Mouse (Mus musculus): ENCODE data around the gene Nkd2. TPM values are rescaled to one million over a fixed set of nuclear protein-coding genes. Genes with fewer than 3 reads are reported as not detected.

Nkd2 gene
- polyA plus RNA-seq, 2 experiments: 34.8 to 50.3 TPM

DNA sequence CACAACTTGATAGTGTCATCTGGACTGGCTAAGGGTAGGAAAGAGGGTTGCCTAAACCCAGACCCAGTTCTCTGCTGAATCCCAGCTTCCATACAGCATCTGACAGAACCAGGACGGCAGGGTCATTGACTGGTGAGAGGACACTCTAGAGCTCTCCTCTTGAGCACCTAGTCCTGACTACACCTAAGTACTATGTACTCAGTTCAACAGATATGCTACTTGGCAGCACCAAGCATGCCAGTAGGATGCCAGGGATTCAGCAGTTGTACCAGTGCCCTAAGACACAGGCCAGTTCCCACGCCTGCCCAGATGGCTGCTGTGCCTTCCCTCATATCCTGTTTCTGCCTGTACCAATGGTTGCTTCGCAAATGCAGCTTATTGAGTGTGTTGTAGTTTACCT, 34.5 kb downstream of the Nkd2 start:
- Histone ChIP-seq H3K27me3 (ENCODE audit: control insufficient read depth, insufficient read depth, low read length) (no peaks in the 10 kb centered on the region), H3K27ac (replicated peaks; ENCODE audit: low read depth, low read length) (no peak overlapping the region), H3K4me2 (replicated peaks; ENCODE audit: low read depth, low read length, severe bottlenecking) (no peak overlapping the region), H3K4me1 (ENCODE audit: control insufficient read depth, insufficient read depth, low read length) (no peaks in the 10 kb centered on the region), H3K36me3 (ENCODE audit: control insufficient read depth, insufficient read depth, low read length) (peaks cover 85% of the 10 kb centered on the region), H3K4me3 (replicated peaks; ENCODE audit: low read length) (no peak overlapping the region), H3K9ac (ENCODE audit: low read depth, low read length, severe bottlenecking) (no peak overlapping the region), H3K9me3 (ENCODE audit: control insufficient read depth, low read length) (no peaks in the 10 kb centered on the region)
- no peak for TF ChIP-seq POLR2A (IDR thresholded peaks at IDR 0.05; ENCODE audit: borderline replicate concordance, extremely low read depth, insufficient read depth, insufficient read length)
- WGBS: 89% methylated on average over 3 of the region's 3 CpGs
- no peak for DNase-seq (ENCODE audit: low spot score)
- no peak for ATAC-seq (ENCODE audit: low FRiP score, low read depth)

DNA sequence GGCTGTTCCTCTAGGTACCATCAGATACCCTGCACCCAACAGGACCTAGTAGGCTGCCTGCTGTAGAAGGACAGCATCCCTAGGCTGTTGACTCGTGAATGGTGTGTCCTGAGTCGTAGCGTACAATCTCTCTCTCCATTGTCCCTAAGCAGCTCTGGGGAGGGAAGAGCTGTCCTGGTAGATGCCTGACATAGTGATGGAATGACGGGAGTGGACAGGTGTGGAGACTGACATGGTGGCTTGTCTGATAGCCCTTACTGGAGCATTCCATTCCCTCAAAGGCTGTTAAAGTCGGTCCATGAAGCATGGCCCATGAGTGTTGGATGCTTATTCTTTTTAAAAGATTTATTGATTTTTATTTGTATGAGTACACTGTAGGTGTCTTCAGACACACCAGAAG, 42.5 kb downstream of the Nkd2 start:
- Histone ChIP-seq H3K9me3 (ENCODE audit: control insufficient read depth, low read length) (no peaks in the 10 kb centered on the region), H3K36me3 (ENCODE audit: control insufficient read depth, insufficient read depth, low read length) (peaks cover 69% of the 10 kb centered on the region), H3K4me3 (replicated peaks; ENCODE audit: low read length) (no peak overlapping the region), H3K9ac (ENCODE audit: low read depth, low read length, severe bottlenecking) (no peak overlapping the region), H3K4me2 (replicated peaks; ENCODE audit: low read depth, low read length, severe bottlenecking) (no peak overlapping the region), H3K27me3 (ENCODE audit: control insufficient read depth, insufficient read depth, low read length) (no peaks in the 10 kb centered on the region), H3K27ac (replicated peaks; ENCODE audit: low read depth, low read length) (no peak overlapping the region), H3K4me1 (ENCODE audit: control insufficient read depth, insufficient read depth, low read length) (no peaks in the 10 kb centered on the region)
- no peak for TF ChIP-seq POLR2A (IDR thresholded peaks at IDR 0.05; ENCODE audit: borderline replicate concordance, extremely low read depth, insufficient read depth, insufficient read length)
- 90% methylated on average over 5 of the region's 5 CpGs for WGBS
- no peak for DNase-seq (ENCODE audit: low spot score)
- no peak for ATAC-seq (ENCODE audit: low FRiP score, low read depth)

DNA sequence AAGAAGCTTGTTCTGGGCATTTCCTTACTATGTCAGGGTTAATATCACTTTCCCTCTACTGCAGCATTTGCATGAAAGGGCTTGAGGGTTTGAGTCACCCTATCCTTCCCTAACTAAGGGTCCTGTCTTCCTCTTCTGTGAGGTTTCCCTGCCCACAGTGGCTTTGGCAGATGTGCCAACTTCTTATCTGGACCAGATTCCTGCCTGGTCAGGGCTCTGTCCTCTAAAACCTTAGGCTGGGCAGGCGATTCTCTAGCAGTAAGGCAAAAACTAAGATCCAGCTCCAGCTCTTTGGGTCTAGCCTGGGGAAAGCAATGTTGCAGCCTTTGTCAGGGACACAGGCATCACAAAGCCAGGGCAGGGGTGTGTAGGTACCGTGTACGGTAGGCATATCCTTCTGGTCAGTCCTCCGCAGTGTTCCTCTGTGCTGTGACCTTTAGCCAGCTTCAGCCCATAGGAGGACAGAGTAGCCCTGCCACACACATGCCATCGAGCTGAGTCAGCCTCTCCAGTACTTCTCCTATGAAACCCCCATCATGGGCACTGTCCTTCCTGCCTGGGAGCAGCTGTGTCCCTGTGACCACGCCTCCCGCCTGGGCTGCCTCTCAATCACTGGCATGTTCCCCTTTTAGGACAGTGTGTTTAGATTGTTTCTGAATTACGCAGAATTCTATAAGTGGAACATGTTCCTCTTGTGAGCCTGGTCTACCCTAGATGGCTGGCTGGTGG, 43.8 kb downstream of the Nkd2 start:
- 92% methylated on average over 8 of the region's 8 CpGs for WGBS
- peak; percentile 12 for DNase-seq (ENCODE audit: low spot score)
- Histone ChIP-seq H3K4me1 (ENCODE audit: control insufficient read depth, insufficient read depth, low read length) (no peaks in the 10 kb centered on the region), H3K4me2 (replicated peaks; ENCODE audit: low read depth, low read length, severe bottlenecking) (no peak overlapping the region), H3K9ac (ENCODE audit: low read depth, low read length, severe bottlenecking) (no peak overlapping the region), H3K36me3 (ENCODE audit: control insufficient read depth, insufficient read depth, low read length) (peaks cover 68% of the 10 kb centered on the region), H3K27me3 (ENCODE audit: control insufficient read depth, insufficient read depth, low read length) (no peaks in the 10 kb centered on the region), H3K9me3 (ENCODE audit: control insufficient read depth, low read length) (no peaks in the 10 kb centered on the region), H3K27ac (replicated peaks; ENCODE audit: low read depth, low read length) (no peak overlapping the region), H3K4me3 (replicated peaks; ENCODE audit: low read length) (no peak overlapping the region)
- no peak for TF ChIP-seq POLR2A (IDR thresholded peaks at IDR 0.05; ENCODE audit: borderline replicate concordance, extremely low read depth, insufficient read depth, insufficient read length)
- ATAC-seq (ENCODE audit: low FRiP score, low read depth): peak; percentile 40; the same call in 1 of the 2 replicates

DNA sequence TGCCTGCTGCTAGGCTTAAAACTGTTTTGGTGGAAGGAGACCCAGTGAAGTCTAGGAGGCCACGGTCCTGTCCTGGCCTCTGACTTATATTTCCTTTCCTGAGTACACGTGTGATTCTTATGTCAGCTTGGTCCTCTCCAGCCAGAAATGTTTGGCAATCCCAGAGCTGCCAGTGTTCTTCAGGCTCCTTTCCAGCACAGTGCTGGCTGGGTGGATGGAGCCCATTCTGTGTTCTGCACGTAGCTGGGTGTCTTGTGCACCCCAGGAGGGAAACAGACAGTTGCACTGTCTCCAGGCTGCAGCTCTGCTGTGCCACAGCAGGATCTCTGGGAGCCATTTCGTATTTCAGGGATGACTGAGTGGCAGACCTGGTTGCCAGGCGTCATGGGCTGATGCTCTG, 48.3 kb downstream of the Nkd2 start:
- WGBS: 84% methylated on average over 5 of the region's 5 CpGs
- no peak for DNase-seq (ENCODE audit: low spot score)
- no peak for ATAC-seq (ENCODE audit: low FRiP score, low read depth)
- no peak overlapping the region for H3K27ac ChIP-seq (replicated peaks; ENCODE audit: low read depth, low read length)
- H3K27me3 ChIP-seq (ENCODE audit: control insufficient read depth, insufficient read depth, low read length): no peaks in the 10 kb centered on the region
- no peak overlapping the region for H3K4me2 ChIP-seq (replicated peaks; ENCODE audit: low read depth, low read length, severe bottlenecking)
- H3K9ac ChIP-seq (ENCODE audit: low read depth, low read length, severe bottlenecking): no peak overlapping the region
- H3K36me3 ChIP-seq (ENCODE audit: control insufficient read depth, insufficient read depth, low read length): peaks cover 83% of the 10 kb centered on the region
- H3K4me3 ChIP-seq (replicated peaks; ENCODE audit: low read length): no peak overlapping the region
- H3K9me3 ChIP-seq (ENCODE audit: control insufficient read depth, low read length): no peaks in the 10 kb centered on the region
- no peak for TF ChIP-seq POLR2A (IDR thresholded peaks at IDR 0.05; ENCODE audit: borderline replicate concordance, extremely low read depth, insufficient read depth, insufficient read length)
- no peaks in the 10 kb centered on the region for H3K4me1 ChIP-seq (ENCODE audit: control insufficient read depth, insufficient read depth, low read length)

DNA sequence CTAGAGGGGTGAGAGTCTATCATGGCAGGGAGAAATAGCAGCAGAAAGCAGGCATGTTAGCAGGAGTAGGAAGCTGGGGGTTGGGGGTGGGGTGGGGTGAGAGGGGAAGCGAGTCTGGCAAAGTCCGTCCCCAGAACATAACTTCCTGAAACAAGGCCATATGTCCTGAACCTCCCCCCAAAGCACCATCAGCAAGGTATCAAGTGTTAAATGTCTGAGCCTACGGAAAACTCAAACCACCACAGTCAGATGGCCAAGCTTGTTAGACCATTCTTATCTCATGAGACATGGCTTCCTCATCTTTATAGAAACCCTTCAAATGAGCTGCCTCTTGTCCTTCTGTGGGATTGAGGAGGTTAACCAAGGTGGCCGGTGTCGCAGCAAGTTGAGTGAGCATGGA, 54.3 kb downstream of the Nkd2 start:
- Histone ChIP-seq H3K9ac (ENCODE audit: low read depth, low read length, severe bottlenecking) (no peak overlapping the region), H3K9me3 (ENCODE audit: control insufficient read depth, low read length) (no peaks in the 10 kb centered on the region), H3K4me2 (replicated peaks; ENCODE audit: low read depth, low read length, severe bottlenecking) (no peak overlapping the region), H3K4me3 (replicated peaks; ENCODE audit: low read length) (no peak overlapping the region), H3K27ac (replicated peaks; ENCODE audit: low read depth, low read length) (no peak overlapping the region), H3K27me3 (ENCODE audit: control insufficient read depth, insufficient read depth, low read length) (no peaks in the 10 kb centered on the region), H3K36me3 (ENCODE audit: control insufficient read depth, insufficient read depth, low read length) (peaks cover 84% of the 10 kb centered on the region), H3K4me1 (ENCODE audit: control insufficient read depth, insufficient read depth, low read length) (no peaks in the 10 kb centered on the region)
- no peak for TF ChIP-seq POLR2A (IDR thresholded peaks at IDR 0.05; ENCODE audit: borderline replicate concordance, extremely low read depth, insufficient read depth, insufficient read length)
- ATAC-seq (ENCODE audit: low FRiP score, low read depth): no peak
- DNase-seq (ENCODE audit: low spot score): no peak
- WGBS: 82% methylated on average over 5 of the region's 5 CpGs

Data from limb, embryonic 14.5 days (tissue).